Mouse (Mus musculus): ENCODE measurements at regions not wholly inside any gene's neighbourhood (a gene's known extent, or its start where the extent isn't known, plus 50 kb on each side); places are given as distances from the start of the nearest gene placed in this dataset.

- 91% methylated on average over 2 of the region's 2 CpGs for WGBS
- H3K36me3 ChIP-seq, result no peaks in the 10 kb centered on the region
- no peaks in the 10 kb centered on the region for H3K9me3 ChIP-seq
- H3K4me2 ChIP-seq (replicated peaks), result no peak overlapping the region
- H3K4me1 ChIP-seq, result peaks cover 10% of the 10 kb centered on the region
- no peak for ATAC-seq (replicated peaks)
- H3K4me3 ChIP-seq, result no peak overlapping the region
- H3K27ac ChIP-seq (replicated peaks), result no peak overlapping the region
- no peak overlapping the region for H3K9ac ChIP-seq (replicated peaks)
- no peaks in the 10 kb centered on the region for H3K27me3 ChIP-seq
These were observed 219.9 kb upstream of the Ccdc122 start for GRCm38 (mm10) chr14:76816666-76817065.

GRCm38 (mm10) chr14:76812155-76812875 lies 224.3 kb upstream of the Ccdc122 start:
- no peaks in the 10 kb centered on the region for H3K27me3 ChIP-seq
- WGBS, result 71% methylated on average over 14 of the region's 14 CpGs
- no peak overlapping the region for H3K4me3 ChIP-seq
- no peak overlapping the region for H3K9ac ChIP-seq (replicated peaks)
- H3K9me3 ChIP-seq, result peaks cover under 1% of the 10 kb centered on the region; the same call in 1 of the 2 replicates
- no peak for ATAC-seq (replicated peaks)
- H3K4me2 ChIP-seq (replicated peaks), result no peak overlapping the region
- no peak overlapping the region for H3K27ac ChIP-seq (replicated peaks)
- 0 out of 2 replicates have a peak, but pooled peaks cover 3% of the 10 kb centered on the region for H3K4me1 ChIP-seq
- H3K36me3 ChIP-seq, result no peaks in the 10 kb centered on the region

- Histone ChIP-seq H3K9me3 (peaks cover 4% of the 10 kb centered on the region; the same call in 1 of the 2 replicates), H3K27me3 (no peaks in the 10 kb centered on the region), H3K36me3 (no peaks in the 10 kb centered on the region), H3K4me3 (no peak overlapping the region), H3K9ac (replicated peaks) (no peak overlapping the region), H3K4me2 (replicated peaks) (no peak overlapping the region), H3K4me1 (0 out of 2 replicates have a peak, but pooled peaks cover 3% of the 10 kb centered on the region), H3K27ac (replicated peaks) (no peak overlapping the region)
- no peak for ATAC-seq (replicated peaks)
- WGBS, result 39% methylated on average over 21 of the region's 21 CpGs
These were observed 225.6 kb upstream of the Ccdc122 start for GRCm38 (mm10) chr14:76810697-76811589.

- H3K9ac ChIP-seq (replicated peaks), result no peak overlapping the region
- ATAC-seq (replicated peaks), result no peak
- H3K27ac ChIP-seq (replicated peaks), result no peak overlapping the region
- no peaks in the 10 kb centered on the region for H3K36me3 ChIP-seq
- H3K4me1 ChIP-seq, result 0 out of 2 replicates have a peak, but pooled peaks cover 3% of the 10 kb centered on the region
- H3K9me3 ChIP-seq, result peaks cover 4% of the 10 kb centered on the region; the same call in 1 of the 2 replicates
- H3K4me2 ChIP-seq (replicated peaks), result no peak overlapping the region
- no peak overlapping the region for H3K4me3 ChIP-seq
- 89% methylated on average over 3 of the region's 3 CpGs for WGBS
- no peaks in the 10 kb centered on the region for H3K27me3 ChIP-seq
These were observed 226.5 kb upstream of the Ccdc122 start for GRCm38 (mm10) chr14:76810041-76810440.

- no peak overlapping the region for H3K4me2 ChIP-seq (replicated peaks)
- H3K9me3 ChIP-seq, result peaks cover 4% of the 10 kb centered on the region; the same call in 1 of the 2 replicates
- no peak overlapping the region for H3K27ac ChIP-seq (replicated peaks)
- 91% methylated on average over 7 of the region's 7 CpGs for WGBS
- no peak overlapping the region for H3K9ac ChIP-seq (replicated peaks)
- no peaks in the 10 kb centered on the region for H3K27me3 ChIP-seq
- H3K4me3 ChIP-seq, result no peak overlapping the region
- H3K36me3 ChIP-seq, result no peaks in the 10 kb centered on the region
- ATAC-seq (replicated peaks), result no peak
- H3K4me1 ChIP-seq, result 0 out of 2 replicates have a peak, but pooled peaks cover 3% of the 10 kb centered on the region
These were observed 227.2 kb upstream of the Ccdc122 start for GRCm38 (mm10) chr14:76809411-76809810.

GRCm38 (mm10) chr14:76805151-76805785 lies 231.3 kb upstream of the Ccdc122 start:
- peaks cover 4% of the 10 kb centered on the region; the same call in 1 of the 2 replicates for H3K9me3 ChIP-seq
- no peak overlapping the region for H3K4me3 ChIP-seq
- ATAC-seq (replicated peaks), result no peak
- H3K9ac ChIP-seq (replicated peaks), result no peak overlapping the region
- 83% methylated on average over 13 of the region's 13 CpGs for WGBS
- H3K4me1 ChIP-seq, result peaks cover 3% of the 10 kb centered on the region
- H3K27me3 ChIP-seq, result no peaks in the 10 kb centered on the region
- H3K4me2 ChIP-seq (replicated peaks), result no peak overlapping the region
- no peak overlapping the region for H3K27ac ChIP-seq (replicated peaks)
- no peaks in the 10 kb centered on the region for H3K36me3 ChIP-seq

GRCm38 (mm10) chr14:76804447-76805150 lies 232.0 kb upstream of the Ccdc122 start:
- peaks cover 4% of the 10 kb centered on the region; the same call in 1 of the 2 replicates for H3K9me3 ChIP-seq
- H3K27ac ChIP-seq (replicated peaks), result no peak overlapping the region
- H3K4me3 ChIP-seq, result no peak overlapping the region
- 69% methylated on average over 6 of the region's 6 CpGs for WGBS
- H3K36me3 ChIP-seq, result no peaks in the 10 kb centered on the region
- peaks cover 10% of the 10 kb centered on the region for H3K4me1 ChIP-seq
- H3K4me2 ChIP-seq (replicated peaks), result no peak overlapping the region
- no peak overlapping the region for H3K9ac ChIP-seq (replicated peaks)
- ATAC-seq (replicated peaks), result no peak
- no peaks in the 10 kb centered on the region for H3K27me3 ChIP-seq

GRCm38 (mm10) chr14:76800181-76800580 lies 236.4 kb upstream of the Ccdc122 start:
- Histone ChIP-seq H3K9ac (replicated peaks) (no peak overlapping the region), H3K36me3 (no peaks in the 10 kb centered on the region), H3K4me1 (peaks cover 10% of the 10 kb centered on the region), H3K4me2 (replicated peaks) (no peak overlapping the region), H3K4me3 (no peak overlapping the region), H3K27me3 (no peaks in the 10 kb centered on the region), H3K27ac (replicated peaks) (no peak overlapping the region), H3K9me3 (no peaks in the 10 kb centered on the region)
- WGBS, result 22% methylated on average over 4 of the region's 4 CpGs
- ATAC-seq (replicated peaks), result no peak

- Histone ChIP-seq H3K4me3 (no peak overlapping the region), H3K9ac (replicated peaks) (no peak overlapping the region), H3K36me3 (no peaks in the 10 kb centered on the region), H3K4me2 (replicated peaks) (no peak overlapping the region), H3K9me3 (no peaks in the 10 kb centered on the region), H3K27ac (replicated peaks) (no peak overlapping the region), H3K4me1 (peaks cover 10% of the 10 kb centered on the region), H3K27me3 (no peaks in the 10 kb centered on the region)
- 70% methylated on average over 6 of the region's 6 CpGs for WGBS
- ATAC-seq (replicated peaks), result no peak
These were observed 236.8 kb upstream of the Ccdc122 start for GRCm38 (mm10) chr14:76799741-76800140.

GRCm38 (mm10) chr14:76798925-76799428 lies 237.6 kb upstream of the Ccdc122 start:
- peaks cover 10% of the 10 kb centered on the region for H3K4me1 ChIP-seq
- H3K9ac ChIP-seq (replicated peaks), result no peak overlapping the region
- ATAC-seq (replicated peaks), result no peak
- H3K9me3 ChIP-seq, result no peaks in the 10 kb centered on the region
- no peaks in the 10 kb centered on the region for H3K27me3 ChIP-seq
- no peaks in the 10 kb centered on the region for H3K36me3 ChIP-seq
- WGBS, result 64% methylated on average over 8 of the region's 8 CpGs
- H3K4me3 ChIP-seq, result no peak overlapping the region
- no peak overlapping the region for H3K4me2 ChIP-seq (replicated peaks)
- H3K27ac ChIP-seq (replicated peaks), result no peak overlapping the region

GRCm38 (mm10) chr14:76798488-76798887 lies 238.1 kb upstream of the Ccdc122 start:
- no peaks in the 10 kb centered on the region for H3K36me3 ChIP-seq
- 79% methylated on average over 6 of the region's 6 CpGs for WGBS
- H3K9ac ChIP-seq (replicated peaks), result no peak overlapping the region
- H3K4me1 ChIP-seq, result peaks cover 10% of the 10 kb centered on the region
- H3K4me3 ChIP-seq, result no peak overlapping the region
- no peaks in the 10 kb centered on the region for H3K27me3 ChIP-seq
- ATAC-seq (replicated peaks), result no peak
- H3K4me2 ChIP-seq (replicated peaks), result no peak overlapping the region
- no peaks in the 10 kb centered on the region for H3K9me3 ChIP-seq
- no peak overlapping the region for H3K27ac ChIP-seq (replicated peaks)
